Mouse (Mus musculus): ENCODE results near the gene Xdh. TPM values are rescaled to one million over a fixed set of nuclear protein-coding genes. Genes with fewer than 3 reads are reported as not detected.
A peak's percentile ranks its signal among the peaks of the same experiment; 100 is the strongest.

The Xdh gene
- total RNA-seq, 1 experiment = 0.13 TPM

- H3K4me1 ChIP-seq (ENCODE audit: control insufficient read depth in 2 of 2, insufficient read depth in 2 of 2, low read length in 2 of 2, poor library complexity in 1 of 2) = peaks cover 0 to 9% of the 10 kb centered on the region in 2 experiments; a peak in 1 of 4 replicates
- no peaks in the 10 kb centered on the region for H3K36me3 ChIP-seq (ENCODE audit: control insufficient read depth, insufficient read depth, low read length, poor library complexity, severe bottlenecking)
- in situ Hi-C loops (cut with MboI; ENCODE audit: low sequenced_read_pairs in 2 of 2, unreplicated experiment in 2 of 2) = loop anchor here (5.0 to 25.0 kb wide), 2 partner anchors 568 to 573 kb away; no protein-coding TSS in a partner anchor
- H3K4me3 ChIP-seq (ENCODE audit: insufficient read depth in 1 of 2, low read depth in 1 of 2, low read length in 2 of 2, poor library complexity in 1 of 2, severe bottlenecking in 1 of 2) = no peak overlapping the region
- no peak for TF ChIP-seq HCFC1 (IDR thresholded peaks at IDR 0.05; ENCODE audit: borderline replicate concordance, insufficient read depth, low read length)
- TF ChIP-seq CHD2 (IDR thresholded peaks at IDR 0.05; ENCODE audit: low read depth, low read length) = no peak
- TF ChIP-seq ZNF384 (IDR thresholded peaks at IDR 0.05; ENCODE audit: low read depth, low read length) = no peak
- no peak for TF ChIP-seq MAFK (IDR thresholded peaks at IDR 0.05; ENCODE audit: insufficient read depth, low read depth, low read length)
- TF ChIP-seq ZC3H11A (IDR thresholded peaks at IDR 0.05; ENCODE audit: borderline replicate concordance, low read depth, low read length) = no peak
- H3K27ac ChIP-seq (ENCODE audit: insufficient read depth, low read depth, low read length, poor library complexity, severe bottlenecking) = no peak overlapping the region
- H3K9me3 ChIP-seq (ENCODE audit: control insufficient read depth, insufficient read depth, low read depth, low read length) = no peaks in the 10 kb centered on the region
- no peak for DNase-seq (ENCODE audit: low read depth, low spot score)
- no peak overlapping the region for H3K9ac ChIP-seq (ENCODE audit: insufficient read depth, low read depth, low read length, poor library complexity, severe bottlenecking)
These were observed 69.7 kb downstream of the Xdh start for GRCm38 (mm10) chr17:73880286-73880685.

DNA sequence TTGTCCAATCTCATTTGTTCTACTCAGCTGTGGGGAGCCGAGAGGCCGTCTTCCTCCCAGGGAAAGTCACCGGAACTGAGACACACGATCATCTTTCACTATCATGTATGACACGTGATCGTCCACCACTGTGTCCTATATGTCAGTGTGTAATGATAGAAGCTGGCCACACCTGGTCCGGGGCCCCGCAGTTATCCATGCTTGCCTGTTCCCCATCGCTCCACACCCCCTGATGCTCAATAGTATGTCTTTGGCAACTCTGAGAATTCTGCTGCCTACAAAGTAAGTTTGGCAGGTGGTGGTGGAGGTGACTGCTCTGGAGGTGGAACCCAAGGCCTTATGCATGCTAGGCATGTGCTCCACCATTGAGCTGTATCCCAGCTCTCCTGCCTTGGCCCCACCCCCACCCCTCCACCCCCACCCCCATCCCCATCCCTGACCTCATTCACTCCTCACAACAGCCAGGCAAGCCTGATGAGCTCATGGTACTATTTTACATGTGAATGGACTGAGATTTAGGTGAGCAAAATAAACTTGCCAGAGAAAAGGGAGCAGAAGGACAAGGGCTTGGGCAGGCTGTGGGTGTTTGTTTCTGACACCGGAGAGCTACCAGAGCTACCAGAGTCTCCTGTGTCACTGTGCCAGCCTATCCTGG, 70.6 kb downstream of the Xdh start:
- in situ Hi-C loops (cut with MboI; ENCODE audit: low sequenced_read_pairs in 2 of 2, unreplicated experiment in 2 of 2) = loop anchor here in 1 of 2 experiments (25.0 kb wide), 1 partner anchor 567 kb away; no protein-coding TSS in a partner anchor
- no peaks in the 10 kb centered on the region for H3K36me3 ChIP-seq (ENCODE audit: control insufficient read depth, insufficient read depth, low read length, poor library complexity, severe bottlenecking)
- H3K4me1 ChIP-seq (ENCODE audit: control insufficient read depth in 2 of 2, insufficient read depth in 2 of 2, low read length in 2 of 2, poor library complexity in 1 of 2) = peaks cover 0 to 9% of the 10 kb centered on the region in 2 experiments; a peak in 1 of 4 replicates
- DNase-seq (ENCODE audit: low read depth, low spot score) = peak; percentile 28
- TF ChIP-seq MAFK (IDR thresholded peaks at IDR 0.05; ENCODE audit: insufficient read depth, low read depth, low read length) (no peak), HCFC1 (IDR thresholded peaks at IDR 0.05; ENCODE audit: borderline replicate concordance, insufficient read depth, low read length) (no peak), ZC3H11A (IDR thresholded peaks at IDR 0.05; ENCODE audit: borderline replicate concordance, low read depth, low read length) (no peak), CHD2 (IDR thresholded peaks at IDR 0.05; ENCODE audit: low read depth, low read length) (no peak), ZNF384 (IDR thresholded peaks at IDR 0.05; ENCODE audit: low read depth, low read length) (no peak)
- H3K27ac ChIP-seq (ENCODE audit: insufficient read depth, low read depth, low read length, poor library complexity, severe bottlenecking) = no peak overlapping the region
- H3K9me3 ChIP-seq (ENCODE audit: control insufficient read depth, insufficient read depth, low read depth, low read length) = no peaks in the 10 kb centered on the region
- no peak overlapping the region for H3K9ac ChIP-seq (ENCODE audit: insufficient read depth, low read depth, low read length, poor library complexity, severe bottlenecking)
- H3K4me3 ChIP-seq (ENCODE audit: insufficient read depth in 1 of 2, low read depth in 1 of 2, low read length in 2 of 2, poor library complexity in 1 of 2, severe bottlenecking in 1 of 2) = no peak overlapping the region

GRCm38 (mm10) chr17:73875674-73876073, 74.3 kb downstream of the Xdh start:
- no peaks in the 10 kb centered on the region for H3K9me3 ChIP-seq (ENCODE audit: control insufficient read depth, insufficient read depth, low read depth, low read length)
- peaks cover 0 to 9% of the 10 kb centered on the region in 2 experiments; a peak in 1 of 4 replicates for H3K4me1 ChIP-seq (ENCODE audit: control insufficient read depth in 2 of 2, insufficient read depth in 2 of 2, low read length in 2 of 2, poor library complexity in 1 of 2)
- no peak overlapping the region for H3K9ac ChIP-seq (ENCODE audit: insufficient read depth, low read depth, low read length, poor library complexity, severe bottlenecking)
- in situ Hi-C loops (cut with MboI; ENCODE audit: low sequenced_read_pairs in 2 of 2, unreplicated experiment in 2 of 2) = loop anchor here in 1 of 2 experiments (25.0 kb wide), 1 partner anchor 563 kb away; no protein-coding TSS in a partner anchor
- no peak overlapping the region for H3K27ac ChIP-seq (ENCODE audit: insufficient read depth, low read depth, low read length, poor library complexity, severe bottlenecking)
- no peaks in the 10 kb centered on the region for H3K36me3 ChIP-seq (ENCODE audit: control insufficient read depth, insufficient read depth, low read length, poor library complexity, severe bottlenecking)
- H3K4me3 ChIP-seq (ENCODE audit: insufficient read depth in 1 of 2, low read depth in 1 of 2, low read length in 2 of 2, poor library complexity in 1 of 2, severe bottlenecking in 1 of 2) = no peak overlapping the region
- TF ChIP-seq ZNF384 (IDR thresholded peaks at IDR 0.05; ENCODE audit: low read depth, low read length) = no peak
- no peak for TF ChIP-seq ZC3H11A (IDR thresholded peaks at IDR 0.05; ENCODE audit: borderline replicate concordance, low read depth, low read length)
- TF ChIP-seq MAFK (IDR thresholded peaks at IDR 0.05; ENCODE audit: insufficient read depth, low read depth, low read length) = no peak
- no peak for TF ChIP-seq CHD2 (IDR thresholded peaks at IDR 0.05; ENCODE audit: low read depth, low read length)
- TF ChIP-seq HCFC1 (IDR thresholded peaks at IDR 0.05; ENCODE audit: borderline replicate concordance, insufficient read depth, low read length) = no peak
- DNase-seq (ENCODE audit: low read depth, low spot score) = no peak

DNA sequence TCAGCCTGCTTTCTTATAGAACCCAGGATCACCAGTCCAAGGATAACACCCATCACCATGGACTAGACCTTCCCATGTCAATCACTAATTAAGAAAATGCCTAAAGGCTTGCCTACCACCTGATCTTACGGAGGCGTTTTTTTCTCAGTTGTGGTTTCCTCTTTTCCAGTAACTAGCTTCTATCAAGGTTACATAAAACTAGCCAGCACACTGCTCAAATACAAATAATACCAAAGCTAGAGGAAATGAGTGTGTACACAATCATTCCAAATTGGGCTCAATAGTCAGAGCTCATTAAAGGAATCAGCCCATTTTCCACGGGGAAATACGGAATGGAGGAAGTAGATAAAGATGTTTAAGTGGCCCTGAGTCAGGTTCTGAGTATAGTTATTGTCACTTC, 74.7 kb downstream of the Xdh start:
- H3K9me3 ChIP-seq (ENCODE audit: control insufficient read depth, insufficient read depth, low read depth, low read length) = no peaks in the 10 kb centered on the region
- DNase-seq (ENCODE audit: low read depth, low spot score) = no peak
- TF ChIP-seq CHD2 (IDR thresholded peaks at IDR 0.05; ENCODE audit: low read depth, low read length) (no peak), ZNF384 (IDR thresholded peaks at IDR 0.05; ENCODE audit: low read depth, low read length) (no peak), ZC3H11A (IDR thresholded peaks at IDR 0.05; ENCODE audit: borderline replicate concordance, low read depth, low read length) (no peak), MAFK (IDR thresholded peaks at IDR 0.05; ENCODE audit: insufficient read depth, low read depth, low read length) (no peak), HCFC1 (IDR thresholded peaks at IDR 0.05; ENCODE audit: borderline replicate concordance, insufficient read depth, low read length) (no peak)
- peaks cover 0 to 9% of the 10 kb centered on the region in 2 experiments; a peak in 1 of 4 replicates for H3K4me1 ChIP-seq (ENCODE audit: control insufficient read depth in 2 of 2, insufficient read depth in 2 of 2, low read length in 2 of 2, poor library complexity in 1 of 2)
- in situ Hi-C loops (cut with MboI; ENCODE audit: low sequenced_read_pairs in 2 of 2, unreplicated experiment in 2 of 2) = loop anchor here in 1 of 2 experiments (25.0 kb wide), 1 partner anchor 563 kb away; no protein-coding TSS in a partner anchor
- H3K4me3 ChIP-seq (ENCODE audit: insufficient read depth in 1 of 2, low read depth in 1 of 2, low read length in 2 of 2, poor library complexity in 1 of 2, severe bottlenecking in 1 of 2) = no peak overlapping the region
- H3K9ac ChIP-seq (ENCODE audit: insufficient read depth, low read depth, low read length, poor library complexity, severe bottlenecking) = no peak overlapping the region
- H3K27ac ChIP-seq (ENCODE audit: insufficient read depth, low read depth, low read length, poor library complexity, severe bottlenecking) = no peak overlapping the region
- H3K36me3 ChIP-seq (ENCODE audit: control insufficient read depth, insufficient read depth, low read length, poor library complexity, severe bottlenecking) = no peaks in the 10 kb centered on the region

All from ES-E14 (cell line).